Mouse (Mus musculus) ES-E14 (cell line): ENCODE data around the gene Il21r.

Experiments used
- CHD2 ChIP-seq: IDR thresholded peaks from 2 replicates; pipeline ENCODE4 v1.6.1; 2014; ENCODE audit warnings: mild to moderate bottlenecking, low read depth, low read length, inconsistent platforms
- HCFC1 ChIP-seq: IDR thresholded peaks from 2 replicates; pipeline ENCODE4 v1.6.1; 2012; ENCODE audit warnings: low read length, inconsistent platforms, borderline replicate concordance; ENCODE audit not compliant: insufficient read depth
- MAFK ChIP-seq: IDR thresholded peaks from 2 replicates; pipeline ENCODE4 v1.6.1; 2014; ENCODE audit warnings: mild to moderate bottlenecking, low read depth, low read length, inconsistent platforms; ENCODE audit not compliant: insufficient read depth
- ZNF384 ChIP-seq: IDR thresholded peaks from 2 replicates; pipeline ENCODE4 v1.6.1; 2012; ENCODE audit warnings: low read depth, low read length, inconsistent platforms

DNA sequence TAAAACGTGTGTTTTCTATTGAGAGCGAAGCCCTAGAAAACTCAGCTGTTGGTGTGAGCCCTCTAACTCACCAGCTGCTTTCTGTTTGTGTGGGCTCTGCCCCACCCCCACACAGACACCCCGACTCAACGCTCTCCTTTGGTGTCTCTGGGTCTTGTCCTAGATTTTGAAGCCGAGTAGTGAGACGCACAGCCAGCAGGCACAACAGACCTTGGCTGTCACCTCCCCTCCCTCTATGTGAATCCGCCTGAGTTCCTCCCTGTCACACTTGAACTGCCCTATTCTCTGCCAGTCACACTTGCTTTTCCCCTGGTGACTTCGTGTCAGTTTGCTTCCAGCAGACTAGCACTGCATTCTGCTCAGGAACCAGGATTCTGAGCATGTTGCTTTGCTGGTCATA is 46.4 kb upstream of the Il21r start:
- TF ChIP-seq MAFK (no peak), CHD2 (no peak), ZNF384 (no peak), HCFC1 (no peak)
